Mouse (Mus musculus): ENCODE results near the gene 9930111J21Rik2.
"Not testable (repeated sequence)": the region's sequence is repeated elsewhere in the genome, so short reads cannot be mapped to it uniquely, and the experiment has no call there.

The 9930111J21Rik2 gene

DNA sequence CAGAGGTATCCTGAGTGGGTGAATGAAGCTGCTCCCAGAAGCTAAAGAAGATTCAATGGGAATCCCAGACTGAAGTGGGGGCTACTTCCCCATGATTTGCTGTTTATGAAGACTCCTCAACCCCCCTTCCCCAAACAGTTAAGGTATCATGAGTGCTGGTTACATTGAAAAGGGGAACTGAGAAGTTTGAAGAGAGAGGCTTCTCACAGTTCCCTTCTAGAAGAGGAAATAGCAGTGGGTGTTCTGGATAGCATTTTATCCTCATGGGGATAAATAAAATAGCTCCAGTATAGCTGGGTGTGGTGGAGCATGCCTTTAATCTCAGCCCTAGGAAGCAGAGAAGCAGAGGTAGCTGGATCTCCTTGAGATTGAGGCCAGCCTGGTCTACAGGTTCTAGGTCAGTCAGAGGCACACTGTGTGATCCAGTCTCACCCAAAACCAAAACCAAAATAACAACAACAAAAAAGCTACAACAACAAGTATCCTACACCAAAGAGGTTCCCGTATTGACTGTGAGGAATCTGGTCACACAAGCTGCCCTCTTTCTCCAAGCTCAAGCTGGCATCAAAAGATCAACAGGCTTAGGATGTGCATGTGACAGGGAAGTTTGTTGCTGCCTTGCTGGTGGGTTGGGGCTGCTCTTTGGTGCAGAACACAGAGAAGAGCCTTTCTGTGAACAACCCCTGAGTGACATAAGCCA is 72.7 kb downstream of the 9930111J21Rik2 start, which contains the start of gene Olfr56:
Olfr56 (plus strand) TSS at position 650 of the 700 bp plus-strand sequence.
- DNase-seq (ENCODE audit: low read depth, low spot score), result not testable (repeated sequence)

DNA sequence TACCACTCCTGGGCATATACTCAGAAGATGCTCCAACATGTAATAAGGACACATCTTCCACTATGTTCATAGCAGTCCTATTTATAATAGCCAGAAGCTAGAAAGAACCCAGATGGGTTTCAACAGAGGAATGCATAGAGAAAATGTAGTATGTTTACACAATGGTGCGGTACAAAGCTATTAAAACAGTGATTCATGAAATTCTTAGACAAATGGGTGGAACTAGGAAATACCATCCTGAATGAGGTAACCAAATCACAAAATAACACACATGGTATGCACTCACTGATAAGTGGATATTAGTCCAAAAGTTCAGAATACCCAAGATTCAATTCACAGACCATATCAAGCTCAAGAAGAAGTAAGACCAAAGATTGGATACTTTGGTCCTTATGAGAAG is 76.4 kb downstream of the 9930111J21Rik2 start:
- DNase-seq (ENCODE audit: low read depth, low spot score), result not testable (repeated sequence)

All from embryo, embryonic 11.5 days (tissue).